Mouse (Mus musculus): ENCODE measurements around the gene Ncoa1.

DNA sequence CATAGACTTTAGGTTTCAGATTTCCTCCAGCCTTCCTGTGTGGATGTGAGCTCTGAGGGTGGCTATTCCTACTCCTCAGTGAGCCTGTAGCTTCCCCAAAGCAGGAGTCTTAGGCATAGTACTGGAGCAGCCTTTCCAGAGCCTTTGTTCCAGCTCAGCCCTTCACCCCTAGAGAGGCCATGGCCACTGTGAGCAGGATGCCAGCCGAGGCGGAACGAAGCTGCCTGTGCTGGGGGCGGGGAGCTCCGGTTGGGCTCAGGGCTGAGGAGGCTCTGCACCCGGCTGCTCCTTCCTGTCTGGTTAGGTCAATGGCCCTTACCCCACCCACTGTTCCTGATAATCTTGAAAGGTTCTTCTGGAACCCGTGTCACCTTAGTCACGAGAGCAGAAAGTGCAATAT lies 264.1 kb downstream of the Ncoa1 start:
- TF ChIP-seq CTCF (IDR thresholded peaks at IDR 0.05; ENCODE audit: low read depth, low read length) (no peak), TAL1 (conservative IDR thresholded peaks at IDR 0.05; ENCODE audit: low read depth, low read length) (no peak), GATA1 (IDR thresholded peaks at IDR 0.05; ENCODE audit: borderline replicate concordance, low read length) (no peak)

Data from G1E (cell line).